Mouse (Mus musculus): ENCODE measurements around the gene Zbtb7b.

Zbtb7b gene

DNA sequence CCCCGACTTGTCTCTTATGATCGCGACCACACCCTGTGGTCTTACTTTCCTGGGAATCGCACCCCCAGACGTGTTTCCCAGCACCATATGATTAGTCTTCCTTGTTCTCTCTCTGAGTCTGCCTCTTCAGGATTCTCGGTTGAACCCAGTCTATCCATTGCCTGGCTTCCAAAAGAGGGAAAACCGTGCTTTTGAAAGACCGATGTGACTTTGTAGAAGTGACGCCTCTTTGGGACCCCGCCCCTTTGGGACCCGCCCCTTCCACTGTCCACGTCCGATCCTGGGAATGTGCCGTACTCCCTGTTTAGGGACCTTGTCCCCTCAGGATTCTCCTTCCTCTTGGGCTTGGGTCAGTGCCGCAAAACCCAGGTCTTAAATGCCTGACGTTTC lies 24.3 kb upstream of the Zbtb7b start:
- peak; percentile 84 for DNase-seq (ENCODE audit: extremely low spot score, low spot score)

DNA sequence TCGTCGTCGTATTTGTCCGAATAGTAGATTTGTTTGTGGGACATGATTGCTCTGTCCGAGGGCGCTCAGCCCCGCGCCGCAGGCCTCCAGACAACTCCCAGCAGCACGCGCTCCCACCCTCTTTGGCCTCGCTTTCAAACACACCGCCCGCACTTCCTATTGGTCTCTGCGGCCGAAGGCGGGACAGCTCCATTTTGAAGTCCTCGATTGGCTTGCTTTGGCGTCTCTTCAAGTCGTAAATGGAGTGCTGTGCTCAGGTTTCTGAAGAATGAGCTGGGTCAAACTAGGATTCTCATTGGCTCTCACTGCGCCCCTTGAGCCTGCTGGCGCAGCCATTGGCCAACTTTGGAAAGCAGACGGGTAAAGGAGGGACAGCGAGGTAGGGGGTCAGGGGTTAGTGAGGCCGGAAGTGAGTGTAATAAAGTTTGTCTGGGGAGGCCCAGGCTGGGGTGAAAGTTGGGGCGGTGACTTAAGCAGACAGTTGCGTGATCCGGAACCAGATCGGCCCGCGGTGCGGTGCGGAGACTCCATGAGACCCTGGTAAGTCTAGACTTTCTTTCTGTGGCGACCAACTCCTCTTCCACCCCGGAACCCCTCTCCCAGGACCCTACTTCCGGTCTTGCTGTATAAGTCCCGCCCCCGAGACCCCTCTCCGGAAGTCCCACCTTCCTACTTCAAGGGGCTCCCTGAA lies 23.7 kb upstream of the Zbtb7b start, which contains the start of the genes Cks1b and Shc1:
Gene Cks1b (minus strand): TSS at position 214 of the 691 bp plus-strand sequence.
Gene Shc1 (plus strand): TSS at position 274 of the 691 bp plus-strand sequence.
- DNase-seq (ENCODE audit: extremely low spot score, low spot score): peak; percentile 92

- peak; percentile 94 for DNase-seq (ENCODE audit: extremely low spot score, low spot score)
Measured at GRCm38 (mm10) chr3:89417840-89418169, 23.2 kb upstream of the Zbtb7b start.

GRCm38 (mm10) chr3:89417131-89417530 lies 22.6 kb upstream of the Zbtb7b start:
- DNase-seq (ENCODE audit: extremely low spot score, low spot score): no peak

- no peak for DNase-seq (ENCODE audit: extremely low spot score, low spot score)
Measured at GRCm38 (mm10) chr3:89416158-89416557, 21.6 kb upstream of the Zbtb7b start.

DNA sequence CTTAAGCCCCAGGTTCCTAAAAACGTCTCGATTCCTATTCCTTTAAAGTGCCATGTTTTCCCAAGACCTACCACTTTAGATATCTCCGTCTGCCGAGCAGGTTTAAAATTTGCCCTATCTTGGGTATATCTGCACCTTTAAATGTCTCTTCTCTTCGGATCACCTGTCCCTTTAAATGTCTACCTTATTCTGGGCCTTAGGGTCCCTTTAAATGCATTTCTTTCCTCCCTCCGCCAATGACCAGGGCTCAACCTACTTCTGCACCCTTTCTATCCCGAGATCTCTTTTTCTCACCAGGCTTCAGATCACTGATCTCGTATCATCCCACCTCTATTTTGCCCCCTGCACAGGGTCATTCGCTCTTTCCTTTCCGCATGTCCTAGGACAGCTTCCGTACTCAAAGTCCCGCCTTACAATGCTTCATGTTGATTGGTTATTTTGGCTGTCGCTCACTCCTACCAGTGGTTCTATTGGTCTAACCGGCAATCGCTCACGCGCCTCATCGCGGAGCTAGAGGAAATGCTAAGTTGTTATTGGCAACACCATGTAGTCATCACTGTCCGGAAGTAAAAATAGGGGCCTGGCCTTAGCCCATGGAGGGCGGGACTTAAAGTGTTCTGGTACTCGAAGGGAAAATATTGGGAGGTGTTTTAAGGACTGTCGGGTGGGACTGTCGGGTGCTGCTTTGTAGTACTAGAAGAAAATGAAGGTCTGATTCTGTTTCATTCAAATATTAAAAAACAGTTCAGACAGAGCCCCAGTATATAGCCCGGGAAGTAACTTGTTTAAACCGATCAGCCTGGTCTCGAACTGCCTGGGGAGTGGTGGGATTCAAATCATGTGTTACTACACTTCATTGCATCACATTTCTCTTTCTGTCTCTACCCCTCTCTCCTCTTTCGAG lies 17.2 kb upstream of the Zbtb7b start, which contains the start of gene Flad1:
Gene Flad1 (minus strand): TSS at position 381 of the 904 bp plus-strand sequence.
- DNase-seq (ENCODE audit: extremely low spot score, low spot score): peak; percentile 97

- DNase-seq (ENCODE audit: extremely low spot score, low spot score): no peak
Measured at GRCm38 (mm10) chr3:89410864-89411263, 16.3 kb upstream of the Zbtb7b start.

GRCm38 (mm10) chr3:89409701-89410100 lies 15.1 kb upstream of the Zbtb7b start:
- no peak for DNase-seq (ENCODE audit: extremely low spot score, low spot score)

GRCm38 (mm10) chr3:89408448-89408847 lies 13.9 kb upstream of the Zbtb7b start:
- DNase-seq (ENCODE audit: extremely low spot score, low spot score): no peak

DNA sequence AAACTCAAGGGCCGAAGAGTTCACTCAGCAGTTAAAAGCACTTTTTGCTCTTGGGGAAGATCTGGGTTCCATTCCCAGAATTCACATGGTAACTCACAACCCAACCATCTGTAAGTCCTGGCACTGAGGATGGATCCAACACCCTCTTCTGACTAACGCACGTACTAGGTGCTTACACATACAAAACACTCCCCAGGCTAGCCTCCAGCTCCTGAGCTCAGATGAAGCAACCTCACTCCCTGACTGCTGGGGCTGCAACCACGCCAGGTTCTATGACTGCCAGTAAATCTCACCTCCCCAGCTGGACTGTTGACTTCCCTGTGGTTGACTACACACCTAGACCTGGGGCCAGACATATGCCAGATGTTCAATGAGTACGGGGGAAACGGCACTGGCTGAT lies 12.3 kb upstream of the Zbtb7b start:
- no peak for DNase-seq (ENCODE audit: extremely low spot score, low spot score)

DNA sequence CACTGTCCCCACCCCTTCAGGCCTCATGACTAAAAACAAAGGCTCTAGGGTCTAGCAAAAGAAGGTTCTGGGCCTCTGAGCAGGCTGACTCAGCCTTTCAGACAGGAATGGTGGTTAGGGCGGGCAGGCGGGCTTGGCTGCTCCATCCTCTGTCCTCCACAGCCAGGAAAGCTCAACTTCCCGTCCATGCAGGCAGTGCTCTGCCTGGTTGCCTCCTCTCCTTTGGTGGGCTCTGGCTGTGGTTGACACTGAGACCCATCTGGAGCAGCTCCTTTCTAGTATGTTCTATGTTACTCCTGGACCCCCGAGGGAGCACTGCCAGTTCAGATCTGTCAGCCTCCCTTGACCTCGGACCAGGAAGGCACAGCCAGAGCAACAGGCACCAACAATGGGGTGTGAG lies 8.1 kb upstream of the Zbtb7b start, which contains the start of gene Lenep:
Gene Lenep (minus strand): TSS at position 101 of the 400 bp plus-strand sequence.
- DNase-seq (ENCODE audit: extremely low spot score, low spot score): no peak

DNA sequence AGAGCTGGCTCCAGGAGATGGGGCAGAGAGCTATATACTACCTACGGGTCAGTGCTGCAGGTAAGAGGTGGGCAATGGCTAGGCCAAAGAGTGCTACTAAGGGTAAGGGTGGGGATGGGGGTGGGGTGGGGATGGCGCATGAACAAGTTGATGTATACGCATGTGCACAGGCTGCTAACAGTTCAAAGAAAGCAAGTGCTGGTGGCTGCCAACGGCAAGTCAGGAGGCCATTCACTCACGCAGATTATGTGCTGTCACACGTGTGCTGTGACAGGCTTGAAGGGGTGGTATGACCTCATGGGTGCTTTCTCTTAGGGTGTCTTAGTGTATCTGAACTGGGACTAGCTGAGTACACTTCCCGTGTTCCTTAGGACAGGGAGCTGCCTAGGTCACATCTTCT lies 6.8 kb upstream of the Zbtb7b start:
- DNase-seq (ENCODE audit: extremely low spot score, low spot score): no peak

GRCm38 (mm10) chr3:89396654-89397005 lies 2.1 kb upstream of the Zbtb7b start:
- DNase-seq (ENCODE audit: extremely low spot score, low spot score): no peak

DNA sequence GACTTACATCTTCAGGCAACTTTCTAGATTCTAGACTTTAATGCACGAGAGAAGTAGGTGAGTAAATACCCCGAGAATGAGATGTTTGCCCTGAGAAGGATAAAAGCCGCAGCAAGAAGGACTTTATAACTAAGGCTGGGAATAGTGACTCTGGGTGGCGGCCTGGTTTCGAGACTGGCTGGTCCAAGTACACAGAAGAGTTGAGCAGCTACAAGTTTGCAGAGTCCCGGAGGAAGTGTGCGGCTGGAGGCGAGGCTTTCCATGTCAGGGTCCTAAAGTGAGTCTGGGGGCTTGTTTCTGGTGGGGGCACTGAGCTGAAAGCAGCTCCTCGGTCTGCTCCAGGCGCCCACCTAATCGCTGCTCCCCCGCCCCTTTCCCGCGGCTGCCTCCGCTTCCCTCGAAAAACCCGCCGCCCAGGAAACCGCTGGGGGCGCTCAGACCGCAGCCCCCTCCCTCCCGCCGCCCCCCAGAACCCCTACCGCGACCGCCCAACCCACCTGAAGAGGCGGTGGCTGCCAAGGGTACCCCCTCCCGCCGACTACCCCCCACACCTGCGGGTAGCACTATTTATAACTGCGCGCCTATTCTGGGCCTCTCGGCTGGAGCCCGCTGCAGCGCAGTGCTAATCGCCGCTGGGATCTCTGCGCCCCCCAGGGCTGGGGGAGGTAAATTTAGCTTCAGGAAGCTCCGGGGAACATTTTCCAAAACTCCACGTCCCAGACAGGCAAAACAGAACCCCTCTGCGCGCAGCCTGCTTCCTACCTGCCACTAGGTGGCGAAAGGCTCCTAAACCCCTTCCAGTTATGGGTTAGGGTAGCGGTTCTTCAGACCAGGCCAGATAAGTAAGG lies 1.5 kb upstream of the Zbtb7b start:
- DNase-seq (ENCODE audit: extremely low spot score, low spot score): peak; percentile 75

DNA sequence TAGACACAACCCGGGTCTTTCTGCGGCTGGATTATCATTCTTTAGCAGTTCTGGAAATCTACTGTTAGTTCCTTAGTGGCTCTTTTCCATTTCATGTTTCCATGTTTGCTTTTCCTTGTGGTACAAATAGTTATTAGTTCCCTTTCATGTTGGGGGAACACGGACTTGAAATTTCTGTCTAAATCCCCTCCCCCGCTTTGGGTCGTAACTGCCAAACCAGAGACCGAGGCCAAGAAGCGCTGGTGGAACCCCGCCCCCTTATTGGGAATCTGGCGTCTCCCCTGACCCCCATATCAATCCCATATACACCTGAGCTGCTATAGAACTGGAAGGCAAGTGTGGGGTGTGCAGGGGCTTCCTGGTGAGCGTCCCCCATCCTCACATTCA lies 836 bp upstream of the Zbtb7b start:
- no peak for DNase-seq (ENCODE audit: extremely low spot score, low spot score)

DNA sequence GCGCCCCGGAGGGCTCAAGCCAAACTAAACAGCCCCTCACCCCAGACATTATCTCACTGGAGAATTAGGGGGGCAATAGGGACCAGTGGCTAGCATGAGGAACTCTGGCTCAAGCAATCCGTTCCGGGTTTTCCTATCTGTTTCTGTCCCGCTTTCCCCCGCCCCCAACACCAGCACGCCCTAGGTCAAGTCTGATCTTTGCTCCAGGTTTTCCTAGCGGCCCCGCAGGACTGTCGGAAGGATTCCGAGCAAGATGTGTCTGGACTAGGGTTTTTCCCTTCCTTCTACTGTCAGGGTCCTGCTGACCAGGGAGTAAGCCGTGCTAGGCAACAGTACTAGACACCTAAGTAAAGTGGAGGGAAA lies 299 bp upstream of the Zbtb7b start:
- peak; percentile 76 for DNase-seq (ENCODE audit: extremely low spot score, low spot score)

- peak; percentile 95 for DNase-seq (ENCODE audit: extremely low spot score, low spot score)
Measured at GRCm38 (mm10) chr3:89393605-89394004, 971 bp downstream of the Zbtb7b start.

- peak; percentile 46 for DNase-seq (ENCODE audit: extremely low spot score, low spot score)
Measured at GRCm38 (mm10) chr3:89392871-89393311, 1.7 kb downstream of the Zbtb7b start.

GRCm38 (mm10) chr3:89391663-89392511 lies 2.7 kb downstream of the Zbtb7b start:
- DNase-seq (ENCODE audit: extremely low spot score, low spot score): peak; percentile 63

Data from neural tube, embryonic 10.5 days (tissue).